ENCODE assay signal across 7 mouse cellular contexts in the genomic region with DNA sequence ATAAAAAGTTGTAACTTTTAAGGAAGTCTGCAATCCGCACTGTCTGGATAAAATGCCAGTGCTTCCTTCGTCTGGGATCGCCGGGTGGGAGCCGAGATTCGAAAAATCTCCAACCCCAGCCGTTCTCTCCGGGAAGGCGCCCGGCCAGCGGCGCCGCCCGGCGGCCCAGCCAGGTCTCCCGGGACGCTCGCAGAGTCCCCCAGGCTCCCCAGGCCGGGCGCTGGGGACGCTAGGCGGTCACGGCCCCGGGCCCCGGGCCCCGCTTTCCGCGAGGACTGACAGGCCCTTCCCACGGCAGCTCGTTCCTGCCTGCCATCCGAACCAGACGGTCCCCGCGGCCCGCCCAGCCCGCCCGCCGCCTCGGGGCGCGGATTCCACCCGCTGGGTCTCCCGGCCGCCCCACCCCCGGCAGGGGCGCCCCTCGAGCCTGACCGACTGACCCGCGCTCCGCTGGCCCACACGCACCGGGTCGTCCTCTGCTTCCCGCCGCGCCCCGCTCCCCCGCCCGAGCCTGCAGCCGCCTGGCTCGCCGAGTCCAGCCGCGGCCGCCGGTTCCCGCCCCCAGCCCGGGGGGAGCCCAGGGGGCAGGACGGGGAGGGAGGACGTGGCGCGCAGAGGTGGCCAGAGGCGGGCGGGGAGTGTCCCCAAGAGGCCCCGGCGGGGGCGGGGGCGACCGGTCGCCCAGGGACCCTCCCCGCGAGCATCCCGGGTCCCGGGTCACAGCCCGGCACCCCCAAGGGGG. TPM values are rescaled to one million over a fixed set of nuclear protein-coding genes. Genes with fewer than 3 reads are reported as not detected.
DNase-seq lines count a peak whose midpoint lies in the region; ATAC-seq lines count a peak whose summit lies in the region.

No protein-coding gene starts in this region.

- peak overlapping the region; percentile 99 for H3K27ac ChIP-seq in limb, embryonic 13.5 days
- H3K27ac ChIP-seq in midbrain, embryonic 13.5 days = peak overlapping the region; percentile 94

- H3K9ac ChIP-seq in limb, embryonic 13.5 days = peak overlapping the region; percentile 97
- H3K9ac ChIP-seq in midbrain, embryonic 13.5 days (replicated peaks) = peak overlapping the region; percentile 83

- H3K27me3 ChIP-seq in limb, embryonic 13.5 days = no peaks in the 10 kb centered on the region
- H3K27me3 ChIP-seq in midbrain, embryonic 13.5 days = 0 out of 2 replicates have a peak, but pooled peaks cover under 1% of the 10 kb centered on the region

- peaks cover 37% of the 10 kb centered on the region for H3K4me1 ChIP-seq in limb, embryonic 13.5 days
- H3K4me1 ChIP-seq in midbrain, embryonic 13.5 days (replicated peaks) = peaks cover 14% of the 10 kb centered on the region

- no peaks in the 10 kb centered on the region for H3K36me3 ChIP-seq in limb, embryonic 13.5 days
- no peaks in the 10 kb centered on the region for H3K36me3 ChIP-seq in midbrain, embryonic 13.5 days

- H3K4me2 ChIP-seq in limb, embryonic 13.5 days (replicated peaks) = peak overlapping the region; percentile 81
- peak overlapping the region; percentile 78 for H3K4me2 ChIP-seq in midbrain, embryonic 13.5 days (replicated peaks)

- intact Hi-C loops in gastrocnemius, postnatal 14 days (cut with DNase I; ENCODE audit: low total_unique reads) = no loop called here

- WGBS in limb, embryonic 13.5 days = under 1% methylated on average over 78 of the region's 86 CpGs
- under 1% methylated on average over 49 of the region's 86 CpGs for WGBS in midbrain, embryonic 13.5 days

- peak; percentile 21 for DNase-seq in ZHBTc4 (ENCODE audit: low read depth, low spot score)
- DNase-seq in cerebellum, postnatal 14 days = peak; percentile 56 to 57
- peak; percentile 90 for DNase-seq in gastrocnemius, postnatal 14 days
- peak; percentile 14 for DNase-seq in induced T-regulatory cell, adult 2 months (ENCODE audit: low read depth)
- peak; percentile 10 to 11 for DNase-seq in spleen, postnatal 14 days (ENCODE audit: low spot score in 2 of 2)

- peak; percentile 52 for ATAC-seq in limb, embryonic 13.5 days (ENCODE audit: low FRiP score, low read depth)
- peak; percentile 53 for ATAC-seq in midbrain, embryonic 13.5 days

- peak overlapping the region; percentile 87 for H3K4me3 ChIP-seq in limb, embryonic 13.5 days
- H3K4me3 ChIP-seq in midbrain, embryonic 13.5 days (replicated peaks) = peak overlapping the region; percentile 79

- no peaks in the 10 kb centered on the region for H3K9me3 ChIP-seq in limb, embryonic 13.5 days
- no peaks in the 10 kb centered on the region for H3K9me3 ChIP-seq in midbrain, embryonic 13.5 days

RNA-seq across cellular contexts. Expression of gene Fndc3b, which starts 1.0 kb away (rescaled TPM):
- 10 to 100 TPM; 30.8 to 35.4 TPM for total RNA-seq in gastrocnemius, postnatal 14 days (2021)
- polyA plus RNA-seq in limb, embryonic 13.5 days (2015; fragmentation: Nextera tagmentation; extraction: Ambion mirVana) = 31.4 and 32.1 TPM in 2 replicates
- polyA plus RNA-seq in midbrain, embryonic 13.5 days (2015; fragmentation: Nextera tagmentation; extraction: Ambion mirVana) = 7.1 and 10.0 TPM in 2 replicates

Comparison
In these comparisons a context has a peak if more than half of its experiments do, and no peak if none do; other contexts are left out.
1. Peak in every context shown above with its lines: DNase-seq, ATAC-seq, H3K4me3 ChIP-seq and H3K27ac ChIP-seq.
2. DNase-seq: peak in every context shown above with its lines; median percentile 90 in gastrocnemius, postnatal 14 days; 56 in cerebellum, postnatal 14 days; 21 in ZHBTc4; 14 in induced T-regulatory cell, adult 2 months; 10 in spleen, postnatal 14 days.